Mouse (Mus musculus) ES-Bruce4 (cell line): ENCODE data around the gene Echdc3.

ENCODE experiments used
- CTCF ChIP-seq: IDR thresholded peaks from one replicate; pipeline ENCODE4 v1.8.1; 2011; ENCODE audit warnings: low read depth, low read length
- EP300 ChIP-seq: IDR thresholded peaks from 2 replicates; pipeline ENCODE4 v1.6.1; 2011; ENCODE audit warnings: low read depth, low read length; ENCODE audit not compliant: insufficient read depth
- POLR2A ChIP-seq: IDR thresholded peaks from one replicate; pipeline ENCODE4 v1.8.1; 2011; ENCODE audit warnings: low read length; ENCODE audit not compliant: insufficient read depth

DNA sequence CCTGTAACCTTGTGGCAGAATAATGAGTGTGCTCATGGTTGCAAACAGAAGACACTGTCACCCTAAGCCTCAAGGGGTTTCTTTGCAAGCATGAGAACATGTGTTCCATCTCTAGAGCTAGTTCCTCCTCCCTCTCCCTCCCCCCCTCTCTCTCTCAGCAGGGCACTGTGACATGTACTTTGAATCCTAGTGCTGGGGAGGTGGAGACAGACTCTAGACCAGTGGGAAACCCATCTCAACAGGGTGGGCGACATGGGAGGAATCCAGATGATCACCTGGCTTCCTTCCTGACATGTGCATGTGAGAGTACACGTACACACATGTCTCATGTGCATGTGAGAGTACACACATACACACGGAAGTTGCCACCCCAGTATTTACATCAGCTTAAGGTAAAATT is 3.1 kb downstream of the Echdc3 start:
- TF ChIP-seq CTCF (no peak), POLR2A (no peak), EP300 (no peak)
